Mouse (Mus musculus) thymus, adult 2 months (tissue): ENCODE data around the gene Tradd. TPM values are rescaled to one million over a fixed set of nuclear protein-coding genes. Genes with fewer than 3 reads are reported as not detected.
A peak's percentile ranks its signal among the peaks of the same experiment; 100 is the strongest.

Experiments
- DNase-seq: peaks from one replicate; pipeline ENCODE4 v3.0.0; 2021
- H3K27ac ChIP-seq: fragments of 200-500 bp; 2 replicates; pipeline ENCODE4 v1.5.1; 2012; ENCODE audit warnings: low read length, control low read depth; ENCODE audit not compliant: control insufficient read depth, insufficient read depth
- H3K27me3 ChIP-seq: fragments of 200-500 bp; 2 replicates; pipeline ENCODE4 v1.6.1; 2012; ENCODE audit warnings: mild to moderate bottlenecking, low read length, moderate library complexity, mixed read lengths; ENCODE audit not compliant: control insufficient read depth, insufficient read depth
- H3K36me3 ChIP-seq: fragments of 200-500 bp; 2 replicates; pipeline ENCODE4 v1.6.1; 2012; ENCODE audit warnings: mild to moderate bottlenecking, low read length, moderate library complexity; ENCODE audit not compliant: control insufficient read depth, insufficient read depth
- H3K4me1 ChIP-seq: fragments of 200-500 bp; replicated peaks from 2 replicates; pipeline ENCODE4 v1.6.1; 2012; ENCODE audit warnings: low read length; ENCODE audit not compliant: control insufficient read depth, insufficient read depth
- H3K4me3 ChIP-seq: fragments of 200-500 bp; 2 replicates; pipeline ENCODE4 v1.5.1; 2012; ENCODE audit warnings: mild to moderate bottlenecking, low read length, control low read depth, moderate library complexity; ENCODE audit not compliant: control insufficient read depth, insufficient read depth
- CTCF ChIP-seq: fragments of 200-500 bp; IDR thresholded peaks from 2 replicates; pipeline ENCODE4 v1.5.1; 2012; ENCODE audit warnings: mild to moderate bottlenecking, control low read depth, low read length, moderate library complexity, borderline replicate concordance; ENCODE audit not compliant: control insufficient read depth, poor library complexity, insufficient read depth; ENCODE audit errors: extremely low read depth
- POLR2A ChIP-seq: fragments of 200-500 bp; IDR thresholded peaks from 2 replicates; pipeline ENCODE4 v1.6.1; 2012; ENCODE audit warnings: mild to moderate bottlenecking, low read length, control low read depth, moderate library complexity; ENCODE audit not compliant: control insufficient read depth, poor library complexity, insufficient read depth; ENCODE audit errors: extremely low read depth
- WGBS: fragments of 180-500 bp; shearing (Covaris S2); methylation state at CpG from one replicate; pipeline ENCODE4 v1.1.7; 2018; 5-methylcytosine and 5-hydroxymethylcytosine counted together
- polyA plus RNA-seq: library from polyadenylated mRNA; depleted of rRNA; stranded (reverse); fragments of >200 nt; gene quantifications from 2 replicates; pipeline ENCODE4 v1.2.3, GENCODE M21; 2012

Tradd gene
- polyA plus RNA-seq, 1 experiment, result 40.4 TPM

DNA sequence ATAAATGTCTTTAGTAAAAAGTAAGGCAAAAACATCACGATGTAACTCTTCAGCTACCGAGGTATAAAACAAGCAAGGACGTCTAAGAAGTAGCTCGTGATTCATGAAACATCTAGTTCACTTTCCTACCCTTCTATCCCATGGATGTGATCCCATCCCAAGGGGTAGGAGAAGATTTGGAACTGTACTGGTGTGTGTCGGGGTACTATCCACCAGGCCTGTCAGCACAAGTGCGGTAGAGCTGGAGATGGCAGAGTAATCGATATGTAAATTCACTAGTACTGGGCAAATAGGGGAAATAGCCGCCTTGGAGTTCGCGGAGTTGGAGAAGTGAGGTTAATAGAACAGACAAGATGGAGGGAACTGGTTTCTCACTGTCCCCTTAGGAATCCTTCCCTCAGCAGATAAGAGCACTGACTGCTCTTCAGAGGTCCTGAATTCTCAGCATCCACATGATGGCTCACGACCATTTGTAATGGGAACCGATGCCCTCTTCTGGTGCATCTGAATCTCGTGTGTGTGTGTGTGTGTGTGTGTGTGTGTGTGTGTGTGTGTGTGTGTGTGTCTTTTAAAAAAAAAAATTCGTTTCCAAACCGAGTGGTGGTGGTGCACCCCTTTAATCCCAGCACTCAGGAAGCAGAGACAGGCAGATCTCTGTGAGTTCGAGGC lies 1.0 kb downstream of the Tradd start:
- Histone ChIP-seq H3K4me1 (peaks cover 32% of the 10 kb centered on the region), H3K27ac (no peak overlapping the region), H3K36me3 (no peaks in the 10 kb centered on the region), H3K27me3 (no peaks in the 10 kb centered on the region), H3K4me3 (peak overlapping the region; percentile 80; the same call in 1 of the 2 replicates)
- DNase-seq, result no peak
- WGBS, result 62% methylated on average over 16 of the region's 16 CpGs
- TF ChIP-seq CTCF, result no peak
- TF ChIP-seq POLR2A, result no peak

DNA sequence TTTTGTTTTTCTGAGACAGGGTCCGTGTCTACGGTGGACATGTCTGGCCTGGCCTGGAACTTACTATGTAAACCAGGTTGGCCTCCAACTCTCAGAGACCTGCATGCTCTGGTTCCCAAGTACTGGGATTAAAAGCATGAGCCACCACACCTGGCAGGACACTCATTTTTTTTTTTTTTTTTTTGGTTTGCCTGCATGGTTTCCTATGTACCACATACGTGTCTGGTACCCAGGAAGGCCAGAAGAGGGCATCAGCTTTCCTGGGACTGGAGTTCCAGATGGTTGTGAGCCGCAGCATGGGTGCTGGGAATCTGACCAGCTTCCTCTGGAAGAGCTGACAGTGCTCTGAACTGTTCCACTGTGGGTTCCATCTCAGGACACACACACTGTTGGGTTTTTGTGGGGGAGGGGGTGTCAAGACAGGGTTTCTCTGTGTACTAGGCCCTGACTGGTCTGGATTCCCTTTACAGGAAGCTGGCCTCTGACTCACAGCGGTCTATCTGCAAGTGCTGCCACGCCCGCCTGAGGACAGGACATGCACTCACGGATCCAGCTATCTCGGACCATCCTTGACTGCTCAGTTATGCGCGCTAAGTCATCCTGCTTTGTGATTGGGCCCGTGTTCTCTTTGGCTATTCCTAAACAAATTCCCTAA lies 3.0 kb downstream of the Tradd start:
- Histone ChIP-seq H3K4me1 (peaks cover 26% of the 10 kb centered on the region), H3K27me3 (no peaks in the 10 kb centered on the region), H3K27ac (no peak overlapping the region), H3K36me3 (no peaks in the 10 kb centered on the region), H3K4me3 (no peak overlapping the region)
- WGBS, result 98% methylated on average over 12 of the region's 12 CpGs
- no peak for TF ChIP-seq POLR2A
- no peak for TF ChIP-seq CTCF
- DNase-seq, result no peak

DNA sequence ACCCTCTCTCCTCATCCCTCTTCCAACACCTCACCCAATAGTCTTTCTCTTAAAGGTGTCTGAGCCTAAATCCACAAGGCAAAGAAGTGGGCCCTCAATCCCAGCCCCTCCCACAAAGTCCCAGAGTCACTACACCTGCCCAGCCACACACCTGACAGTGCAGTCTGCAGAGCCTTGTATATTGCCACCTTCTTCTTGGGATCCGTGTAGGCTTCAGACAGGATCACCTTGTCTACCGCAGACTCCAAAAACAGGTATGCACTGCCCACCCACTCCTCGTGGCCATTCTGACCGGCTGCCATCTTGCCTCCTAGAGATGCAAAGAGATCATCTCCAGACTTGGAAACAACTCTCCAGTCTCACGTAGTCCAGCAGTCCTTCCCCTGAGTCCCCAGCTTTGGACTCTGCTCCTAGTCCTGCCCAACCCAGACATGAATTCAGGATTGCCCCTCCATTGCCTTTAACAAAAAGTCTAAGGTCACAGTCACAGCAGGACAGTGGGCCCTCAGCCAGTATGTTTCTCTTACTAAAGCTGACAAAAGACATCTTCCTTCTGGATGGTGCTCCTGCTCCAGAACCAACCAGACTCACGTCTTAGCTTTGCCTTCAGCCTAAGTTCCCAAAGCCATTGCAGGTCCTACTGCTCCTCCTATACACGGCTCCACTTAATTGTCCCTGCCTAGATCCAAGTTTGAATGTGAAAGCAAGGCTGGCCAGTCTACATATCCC lies 3.9 kb downstream of the Tradd start:
- 87% methylated on average over 7 of the region's 7 CpGs for WGBS
- DNase-seq, result no peak
- TF ChIP-seq POLR2A (no peak), CTCF (no peak)
- Histone ChIP-seq H3K27me3 (no peaks in the 10 kb centered on the region), H3K27ac (no peak overlapping the region), H3K4me3 (no peak overlapping the region), H3K4me1 (peaks cover 26% of the 10 kb centered on the region), H3K36me3 (no peaks in the 10 kb centered on the region)

DNA sequence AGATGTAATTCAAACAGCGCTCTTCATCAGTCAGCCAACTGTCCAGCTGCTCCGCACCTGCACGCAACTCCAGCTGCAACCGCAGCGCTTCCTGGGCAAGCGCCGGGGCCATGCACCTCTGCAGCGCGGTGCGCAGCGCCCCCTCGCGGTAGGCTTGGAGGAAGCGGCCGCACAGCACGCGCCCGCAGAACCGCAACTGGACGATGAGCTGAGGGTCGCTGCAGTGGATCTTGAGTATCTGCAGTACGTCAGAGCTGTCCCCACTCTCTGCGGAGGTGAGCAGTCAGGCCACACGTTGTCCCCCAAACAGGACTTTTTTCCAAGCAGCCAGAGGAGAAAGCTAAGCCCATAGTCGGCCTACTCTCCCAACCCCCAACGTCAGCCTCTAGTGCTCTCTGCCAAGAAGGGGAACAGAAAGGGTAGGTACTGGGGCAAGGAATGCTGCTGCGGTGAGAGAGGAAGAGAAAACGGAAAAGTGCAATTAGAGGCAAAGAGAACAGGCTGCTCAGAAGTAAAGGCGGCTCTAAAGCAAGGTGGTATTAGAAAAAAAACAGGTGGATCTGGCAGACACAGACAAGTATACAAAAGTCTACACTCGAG lies 4.6 kb downstream of the Tradd start:
- Histone ChIP-seq H3K27me3 (no peaks in the 10 kb centered on the region), H3K4me1 (peaks cover 31% of the 10 kb centered on the region), H3K27ac (no peak overlapping the region), H3K4me3 (peak overlapping the region; percentile 38), H3K36me3 (no peaks in the 10 kb centered on the region)
- TF ChIP-seq CTCF (peak; percentile 100), POLR2A (no peak)
- peak; percentile 75 for DNase-seq
- WGBS, result 1% methylated on average over 30 of the region's 30 CpGs

DNA sequence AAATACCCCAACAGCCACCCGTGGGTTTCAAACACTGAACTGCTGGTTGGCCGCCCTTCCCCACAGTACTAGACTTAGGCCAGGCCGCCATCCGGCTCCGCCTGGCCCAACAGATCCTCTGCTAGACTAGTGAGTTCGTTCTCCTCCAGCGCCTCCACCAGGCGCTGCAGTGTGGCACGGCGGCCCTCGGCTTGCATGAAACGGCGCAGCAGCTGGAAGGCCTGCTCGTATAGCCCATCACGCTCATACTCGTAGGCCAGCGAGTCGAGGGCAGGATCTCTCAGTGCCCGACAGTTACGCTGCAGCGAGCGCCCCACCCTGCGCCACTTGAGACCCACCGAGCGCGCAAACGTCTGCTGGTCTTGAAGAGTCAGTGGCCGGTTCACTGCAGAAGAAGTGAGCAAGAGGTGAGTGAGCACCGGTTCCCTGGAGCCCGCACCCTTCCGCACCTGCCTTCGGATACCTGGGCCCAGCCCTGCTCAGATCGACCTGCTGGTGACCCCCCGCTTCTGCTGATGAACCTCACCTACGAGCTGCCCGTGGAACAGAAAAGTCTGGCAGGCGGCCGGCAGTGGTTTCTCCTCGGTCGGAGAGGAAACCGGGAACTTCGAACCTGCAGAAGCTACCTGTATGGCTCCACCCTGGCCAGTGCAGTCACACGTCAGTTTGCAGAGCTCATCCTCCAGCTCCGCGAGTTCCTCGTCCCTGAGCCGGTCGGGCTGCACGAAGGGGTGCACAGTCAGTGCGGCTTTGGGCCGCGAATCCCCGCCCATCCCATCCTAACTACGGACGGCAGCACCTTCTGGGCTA lies 5.3 kb downstream of the Tradd start:
- Histone ChIP-seq H3K4me1 (peaks cover 35% of the 10 kb centered on the region), H3K36me3 (no peaks in the 10 kb centered on the region), H3K27me3 (no peaks in the 10 kb centered on the region), H3K4me3 (peak overlapping the region; percentile 38), H3K27ac (no peak overlapping the region)
- WGBS, result 60% methylated on average over 55 of the region's 55 CpGs
- DNase-seq, result no peak
- no peak for TF ChIP-seq CTCF
- no peak for TF ChIP-seq POLR2A
